Mouse (Mus musculus) 3T3-L1 (cell line): Measurements from ENCODE around the gene Tesk2.
"Not testable (repeated sequence)": the region's sequence is repeated elsewhere in the genome, so short reads cannot be mapped to it uniquely, and the experiment has no call there.

Experiments used
- DNase-seq: peaks from one replicate; pipeline ENCODE4 v3.0.0-alpha.2; 2015; ENCODE audit warnings: low read depth, low spot score

Gene Tesk2

GRCm38 (mm10) chr4:116720343-116721097 lies at the start of gene Tesk2:
Gene Tesk2, plus strand, starts transcription at chr4:116720948.
- peak; percentile 99 for DNase-seq

GRCm38 (mm10) chr4:116672785-116673184 lies 48.0 kb upstream of the Tesk2 start:
- peak; percentile 78 for DNase-seq

- not testable (repeated sequence) for DNase-seq
Measured at GRCm38 (mm10) chr4:116674761-116675160, 46.0 kb upstream of the Tesk2 start.

GRCm38 (mm10) chr4:116676027-116676426 lies 44.7 kb upstream of the Tesk2 start:
- DNase-seq: peak; percentile 47

- DNase-seq: no peak
Measured at GRCm38 (mm10) chr4:116677808-116678207, 42.9 kb upstream of the Tesk2 start.

GRCm38 (mm10) chr4:116679141-116679540 lies 41.6 kb upstream of the Tesk2 start:
- DNase-seq: peak; percentile 71

GRCm38 (mm10) chr4:116680521-116680920 lies 40.2 kb upstream of the Tesk2 start:
- not testable (repeated sequence) for DNase-seq

GRCm38 (mm10) chr4:116683957-116684356 lies 36.8 kb upstream of the Tesk2 start:
- no peak for DNase-seq

GRCm38 (mm10) chr4:116684665-116685064 lies 36.1 kb upstream of the Tesk2 start:
- DNase-seq: no peak

GRCm38 (mm10) chr4:116685402-116686061 lies 35.2 kb upstream of the Tesk2 start, which contains the start of gene Prdx1:
Gene Prdx1, plus strand, starts transcription at chr4:116685544.
- DNase-seq: peak; percentile 95

- no peak for DNase-seq
Measured at GRCm38 (mm10) chr4:116687041-116687440, 33.7 kb upstream of the Tesk2 start.

GRCm38 (mm10) chr4:116689309-116689876 lies 31.4 kb upstream of the Tesk2 start:
- DNase-seq: no peak

- no peak for DNase-seq
Measured at GRCm38 (mm10) chr4:116692146-116692545, 28.6 kb upstream of the Tesk2 start.

- DNase-seq: no peak
Measured at GRCm38 (mm10) chr4:116693785-116694184, 27.0 kb upstream of the Tesk2 start.

- DNase-seq: no peak
Measured at GRCm38 (mm10) chr4:116698693-116699342, 21.9 kb upstream of the Tesk2 start.

GRCm38 (mm10) chr4:116700964-116701363 lies 19.8 kb upstream of the Tesk2 start:
- DNase-seq: no peak

- DNase-seq: peak; percentile 84
Measured at GRCm38 (mm10) chr4:116703804-116704203, 16.9 kb upstream of the Tesk2 start.

GRCm38 (mm10) chr4:116707666-116708065 lies 13.1 kb upstream of the Tesk2 start:
- peak; percentile 43 for DNase-seq

GRCm38 (mm10) chr4:116708201-116708764 lies 12.5 kb upstream of the Tesk2 start, which contains the start of the genes Mmachc and Ccdc163:
Gene Mmachc, minus strand, starts transcription at chr4:116708406.
Gene Ccdc163, plus strand, starts transcription at chr4:116708509.
- peak; percentile 99 for DNase-seq

- DNase-seq: peak; percentile 33
Measured at GRCm38 (mm10) chr4:116708791-116709390, 11.9 kb upstream of the Tesk2 start.

GRCm38 (mm10) chr4:116710154-116710553 lies 10.6 kb upstream of the Tesk2 start:
- no peak for DNase-seq
